Mouse (Mus musculus) hindbrain, embryonic 14.5 days (tissue): ENCODE results near the gene Hspa1a. TPM values are rescaled to one million over a fixed set of nuclear protein-coding genes. Genes with fewer than 3 reads are reported as not detected.
"Not testable (repeated sequence)": the region's sequence is repeated elsewhere in the genome, so short reads cannot be mapped to it uniquely, and the experiment has no call there.

Experiments used
- ATAC-seq: fragments of 200-750 bp; cut with Nextera tagmentation; 2 replicates; pipeline ENCODE4 v1.8.0; 2017; ENCODE audit warnings: moderate number of reproducible peaks, mild to moderate bottlenecking, moderate TSS enrichment, moderate library complexity; ENCODE audit not compliant: low FRiP score
- DNase-seq: peaks from one replicate; pipeline ENCODE4 v3.0.0-alpha.2; 2015; ENCODE audit warnings: low spot score
- H3K27ac ChIP-seq: fragments of 300-500 bp; sonication (generic); 2 replicates; pipeline ENCODE4 v1.5.1; 2014; ENCODE audit warnings: mild to moderate bottlenecking, moderate library complexity
- H3K27me3 ChIP-seq: fragments of 300-500 bp; sonication (generic); 2 replicates; pipeline ENCODE4 v1.6.1; 2014; ENCODE audit warnings: mild to moderate bottlenecking, low read length, mixed read lengths; ENCODE audit not compliant: control insufficient read depth, insufficient read depth
- H3K36me3 ChIP-seq: fragments of 300-500 bp; sonication (generic); replicated peaks from 2 replicates; pipeline ENCODE4 v1.6.1; 2014; ENCODE audit not compliant: control insufficient read depth, insufficient read depth
- H3K4me1 ChIP-seq: fragments of 300-500 bp; sonication (generic); replicated peaks from 2 replicates; pipeline ENCODE4 v1.6.1; 2014; ENCODE audit warnings: antibody characterized with exemption, low read length, mixed read lengths; ENCODE audit not compliant: control insufficient read depth, insufficient read depth
- H3K4me2 ChIP-seq: fragments of 300-500 bp; sonication (generic); replicated peaks from 2 replicates; pipeline ENCODE4 v1.6.1; 2014; ENCODE audit warnings: mild to moderate bottlenecking, moderate library complexity
- H3K4me3 ChIP-seq: fragments of 300-500 bp; sonication (generic); replicated peaks from 2 replicates; pipeline ENCODE4 v1.5.1; 2014; ENCODE audit warnings: mild to moderate bottlenecking, low read length
- H3K9ac ChIP-seq: fragments of 300-500 bp; sonication (generic); 2 replicates; pipeline ENCODE4 v1.6.1; 2014
- H3K9me3 ChIP-seq: fragments of 300-500 bp; sonication (generic); 2 replicates; pipeline ENCODE4 v1.6.1; 2016; ENCODE audit warnings: low read length; ENCODE audit not compliant: control insufficient read depth
- WGBS: fragments of 180-500 bp; shearing (Covaris S2); extraction: QIAGEN DNeasy Blood & Tissue Kit; methylation state at CpG from one replicate; pipeline ENCODE4 v1.1.7; 2014; 5-methylcytosine and 5-hydroxymethylcytosine counted together
- polyA plus RNA-seq: library from polyadenylated mRNA; unstranded; fragments of >200 nt; fragmentation: Nextera tagmentation; extraction: Ambion mirVana; gene quantifications from 2 replicates; pipeline ENCODE4 v1.2.1, GENCODE M21; 2014

Hspa1a gene
- polyA plus RNA-seq, 1 experiment from 2014 or later = 7.5 TPM

DNA sequence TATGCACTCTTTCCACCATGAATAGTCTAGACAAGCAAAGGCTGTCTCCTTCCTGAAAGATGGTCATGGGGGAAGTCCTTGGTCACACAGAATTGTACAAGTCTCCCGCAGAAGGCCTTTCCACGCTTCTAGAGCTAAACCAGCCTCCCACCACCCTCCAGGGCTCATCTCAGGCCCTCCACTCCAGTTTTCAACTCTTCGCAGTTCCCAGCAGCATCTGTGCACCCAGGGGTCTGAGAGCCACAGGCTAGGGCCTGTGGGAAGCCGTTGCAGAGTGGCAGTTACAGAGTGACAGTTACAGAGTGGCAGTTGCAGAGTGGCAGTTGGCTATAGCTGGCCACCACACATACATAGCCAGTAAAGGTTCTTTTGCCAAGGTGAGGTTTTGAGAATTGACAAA, 24.0 kb upstream of the Hspa1a start:
- not testable (repeated sequence) for H3K27me3 ChIP-seq

DNA sequence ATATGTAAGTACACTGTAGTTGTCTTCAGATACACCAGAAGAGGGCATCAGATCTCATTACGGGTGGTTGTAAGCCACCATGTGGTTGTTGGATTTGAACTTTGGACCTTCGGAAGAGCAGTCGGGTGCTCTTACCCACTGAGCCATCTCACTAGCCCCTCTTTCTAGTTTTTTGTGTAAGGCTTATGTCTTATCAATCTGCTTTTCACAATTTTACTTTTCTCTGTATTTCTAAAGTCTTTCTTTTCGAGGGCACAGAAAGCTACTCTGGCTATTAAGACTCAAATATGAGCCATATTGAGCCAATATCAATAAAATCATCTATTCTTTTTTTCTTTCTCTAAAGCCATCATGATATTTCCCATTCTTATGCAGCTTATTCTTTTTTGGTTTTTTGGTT, 23.2 kb upstream of the Hspa1a start:
- not testable (repeated sequence) for H3K4me3 ChIP-seq, H3K9ac ChIP-seq, H3K27me3 ChIP-seq, H3K9me3 ChIP-seq, H3K4me1 ChIP-seq, H3K36me3 ChIP-seq, H3K27ac ChIP-seq, ATAC-seq, DNase-seq, H3K4me2 ChIP-seq
- WGBS = 89% methylated on average over 4 of the region's 4 CpGs

More for the DNA sequence above, 24.0 kb upstream of the Hspa1a start:
- H3K9me3 ChIP-seq, H3K4me1 ChIP-seq, DNase-seq, H3K27ac ChIP-seq, H3K36me3 ChIP-seq, H3K9ac ChIP-seq, H3K4me3 ChIP-seq, ATAC-seq, H3K4me2 ChIP-seq: not testable (repeated sequence)
- 97% methylated on average over 4 of the region's 4 CpGs for WGBS

DNA sequence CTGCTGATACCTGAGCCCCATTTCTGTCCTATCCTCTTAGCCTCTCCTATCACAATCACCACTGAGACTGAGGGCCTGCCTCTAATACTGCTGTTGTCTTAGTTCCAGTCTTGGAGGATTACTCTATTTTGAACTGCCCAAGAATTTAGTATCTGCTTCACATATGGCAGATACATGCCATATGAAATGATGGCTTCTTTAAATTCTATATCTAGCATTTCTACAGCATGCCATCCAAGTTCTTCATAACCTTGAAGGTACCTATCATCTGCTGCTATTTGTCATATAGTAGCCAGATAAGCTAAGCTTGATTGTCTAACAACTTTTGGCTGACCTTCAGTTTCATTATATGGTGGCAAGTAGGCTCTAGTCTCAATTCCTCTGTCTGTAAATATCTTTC, 22.8 kb upstream of the Hspa1a start:
- DNase-seq (no peak), ATAC-seq (no peak)
- Histone ChIP-seq H3K4me1 (no peaks in the 10 kb centered on the region), H3K36me3 (0 out of 2 replicates have a peak, but pooled peaks cover 5% of the 10 kb centered on the region), H3K27me3 (no peaks in the 10 kb centered on the region), H3K9me3 (no peaks in the 10 kb centered on the region), H3K27ac (no peak overlapping the region), H3K4me2 (no peak overlapping the region), H3K4me3 (no peak overlapping the region), H3K9ac (no peak overlapping the region)

DNA sequence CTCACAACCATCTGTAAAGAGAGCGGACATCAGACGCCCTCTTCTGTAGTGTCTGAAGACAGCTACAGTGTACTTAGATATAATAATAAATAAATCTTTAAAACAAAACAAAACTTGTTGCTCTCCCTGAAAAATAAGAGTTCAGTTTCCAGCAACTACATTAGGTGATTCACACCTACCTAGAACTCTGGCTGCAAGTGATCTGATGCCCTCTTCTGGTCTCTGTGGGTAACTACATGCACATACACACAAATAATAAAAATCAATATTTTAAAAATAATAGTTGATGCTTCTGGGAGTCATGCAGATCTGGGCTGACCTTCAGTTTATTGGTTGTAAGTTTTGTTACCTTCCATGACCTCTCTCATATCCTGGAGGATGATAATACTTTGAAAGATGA, 12.3 kb upstream of the Hspa1a start:
- DNase-seq (peak; percentile 58), ATAC-seq (no peak)
- no peak overlapping the region for H3K9ac ChIP-seq
- WGBS = 69% methylated on average over 2 of the region's 2 CpGs
- H3K27me3 ChIP-seq = no peaks in the 10 kb centered on the region
- no peak overlapping the region for H3K27ac ChIP-seq
- no peak overlapping the region for H3K4me3 ChIP-seq
- H3K4me2 ChIP-seq = no peak overlapping the region
- peaks cover 14% of the 10 kb centered on the region for H3K4me1 ChIP-seq
- H3K9me3 ChIP-seq = no peaks in the 10 kb centered on the region
- peaks cover 26% of the 10 kb centered on the region for H3K36me3 ChIP-seq

DNA sequence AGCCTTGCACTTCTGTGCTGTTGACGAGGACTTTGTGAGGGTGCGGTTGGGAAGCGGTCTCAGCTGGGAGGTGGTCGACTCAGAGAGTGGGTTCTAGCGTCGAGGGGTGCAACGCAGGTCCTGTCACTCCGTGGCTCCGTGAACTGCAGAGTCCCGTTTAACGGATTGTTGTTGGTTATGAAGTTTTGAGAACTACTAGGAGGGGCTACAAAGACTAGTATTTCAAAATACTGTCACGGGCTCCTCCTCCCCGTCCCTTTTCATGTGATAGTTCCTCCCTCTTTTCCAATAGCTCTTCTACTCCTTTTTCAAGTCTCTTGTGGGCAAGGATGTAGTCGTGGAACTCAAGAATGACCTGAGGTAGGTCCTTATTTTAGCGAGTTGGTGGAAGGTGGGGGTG, 10.4 kb upstream of the Hspa1a start:
- Histone ChIP-seq H3K4me2 (peak overlapping the region; percentile 96), H3K27ac (peak overlapping the region; percentile 96; the same call in 1 of the 2 replicates), H3K4me3 (peak overlapping the region; percentile 65), H3K9ac (peak overlapping the region; percentile 78), H3K27me3 (no peaks in the 10 kb centered on the region), H3K4me1 (peaks cover 14% of the 10 kb centered on the region), H3K36me3 (peaks cover 19% of the 10 kb centered on the region), H3K9me3 (no peaks in the 10 kb centered on the region)
- WGBS = under 1% methylated on average over 15 of the region's 15 CpGs
- ATAC-seq = peak; percentile 24; the same call in 1 of the 2 replicates
- DNase-seq = no peak

DNA sequence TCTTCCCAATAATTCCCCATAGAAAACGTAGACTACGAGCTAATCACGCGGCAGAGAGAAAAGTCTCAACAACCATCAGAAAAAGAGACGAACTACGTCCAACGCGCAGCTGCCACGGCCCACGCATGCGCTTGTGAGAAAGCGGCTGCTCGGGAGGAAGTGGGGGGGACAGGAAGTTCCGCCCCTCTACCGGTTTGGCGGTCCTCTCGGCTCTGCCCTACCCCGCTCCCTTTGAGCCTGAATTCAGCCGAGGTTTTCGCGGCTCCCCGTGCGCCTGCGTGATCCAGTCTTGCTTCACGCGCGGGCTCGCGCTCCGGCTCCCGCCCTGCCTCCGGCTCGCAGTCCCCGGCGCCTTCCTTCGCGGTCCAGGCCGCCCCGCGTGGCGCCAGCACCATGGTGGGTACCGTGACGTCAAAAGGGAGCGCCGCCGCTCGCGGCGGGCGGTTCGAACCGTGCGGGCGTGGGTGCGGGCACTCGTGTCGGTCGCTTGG, 9.8 kb upstream of the Hspa1a start, which contains the start of gene Lsm2:
Gene Lsm2 (plus strand): TSS at position 173 of the 491 bp plus-strand sequence.
- Histone ChIP-seq H3K4me3 (peak within 1 kb of the TSS; percentile 65), H3K27me3 (no peaks in the 10 kb centered on the region), H3K9ac (peak within 1 kb of the TSS; percentile 78), H3K36me3 (peaks cover 18% of the 10 kb centered on the region), H3K4me1 (peaks cover 14% of the 10 kb centered on the region), H3K9me3 (no peaks in the 10 kb centered on the region), H3K27ac (peak within 1 kb of the TSS; percentile 96), H3K4me2 (peak within 1 kb of the TSS; percentile 96)
- ATAC-seq (peak; percentile 94), DNase-seq (peak; percentile 89)
- WGBS = under 1% methylated on average over 58 of the region's 58 CpGs

DNA sequence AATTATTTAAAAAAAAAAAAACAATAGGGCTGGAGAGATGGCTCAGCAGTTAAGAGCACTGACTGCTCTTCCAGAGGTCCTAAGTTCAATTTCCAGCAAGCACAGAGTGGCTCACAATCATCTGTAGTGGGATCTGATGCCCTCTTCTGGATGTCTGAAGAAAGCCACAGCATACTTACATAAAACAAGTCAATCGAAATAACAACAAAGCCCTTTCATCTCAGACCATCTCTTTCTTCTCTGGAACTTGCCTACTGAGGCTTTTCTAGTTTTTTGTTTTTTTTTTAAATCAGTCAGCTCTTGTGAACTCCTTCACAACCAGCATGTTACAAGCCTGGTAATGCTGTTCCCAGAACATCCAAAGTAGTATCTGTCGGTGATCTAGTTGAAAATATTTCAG, 8.7 kb upstream of the Hspa1a start:
- H3K4me3 ChIP-seq = peak overlapping the region; percentile 65
- peaks cover 7% of the 10 kb centered on the region for H3K36me3 ChIP-seq
- ATAC-seq = no peak
- no peaks in the 10 kb centered on the region for H3K27me3 ChIP-seq
- H3K4me1 ChIP-seq = peaks cover 14% of the 10 kb centered on the region
- peak; percentile 31 for DNase-seq
- H3K9me3 ChIP-seq = no peaks in the 10 kb centered on the region
- 19% methylated on average over 2 of the region's 2 CpGs for WGBS
- 0 out of 2 replicates have a peak overlapping the region, but pooled peaks have one; percentile 26 for H3K27ac ChIP-seq
- peak overlapping the region; percentile 96 for H3K4me2 ChIP-seq
- peak overlapping the region; percentile 78 for H3K9ac ChIP-seq

DNA sequence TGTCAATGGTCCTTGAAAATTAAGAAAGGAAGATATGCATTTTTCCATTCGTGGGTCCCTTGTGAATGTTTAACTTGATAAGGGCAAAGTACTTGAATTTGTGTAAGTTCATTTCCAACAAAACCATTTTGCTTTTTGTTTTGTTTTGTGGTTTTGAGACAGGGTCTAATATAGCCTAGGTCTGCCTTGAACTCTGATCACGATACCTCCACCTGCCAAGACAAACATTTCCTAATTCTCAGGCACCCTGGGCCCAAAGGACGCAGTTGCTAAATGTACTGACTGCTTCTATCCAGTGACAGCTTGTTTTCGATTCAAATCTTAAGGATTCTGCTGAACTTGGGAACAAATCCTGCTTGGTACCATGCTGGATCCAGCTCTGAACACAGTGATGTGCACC, 7.7 kb upstream of the Hspa1a start:
- Histone ChIP-seq H3K9ac (no peak overlapping the region), H3K9me3 (no peaks in the 10 kb centered on the region), H3K4me2 (no peak overlapping the region), H3K36me3 (no peaks in the 10 kb centered on the region), H3K27me3 (no peaks in the 10 kb centered on the region), H3K27ac (no peak overlapping the region), H3K4me3 (no peak overlapping the region), H3K4me1 (peaks cover 14% of the 10 kb centered on the region)
- DNase-seq = no peak
- ATAC-seq = no peak
- 97% methylated on average over 4 of the region's 4 CpGs for WGBS

DNA sequence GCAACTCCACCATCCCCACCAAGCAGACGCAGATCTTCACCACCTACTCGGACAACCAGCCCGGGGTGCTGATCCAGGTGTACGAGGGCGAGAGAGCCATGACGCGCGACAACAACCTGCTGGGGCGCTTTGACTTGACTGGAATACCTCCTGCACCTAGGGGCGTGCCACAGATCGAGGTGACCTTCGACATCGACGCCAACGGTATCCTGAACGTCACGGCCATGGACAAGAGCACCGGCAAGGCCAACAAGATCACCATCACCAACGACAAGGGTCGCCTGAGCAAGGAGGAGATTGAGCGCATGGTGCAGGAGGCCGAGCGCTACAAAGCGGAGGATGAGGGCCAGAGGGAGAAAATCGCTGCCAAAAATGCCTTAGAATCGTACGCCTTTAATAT, 6.3 kb upstream of the Hspa1a start:
- Histone ChIP-seq H3K27me3 (no peaks in the 10 kb centered on the region), H3K9ac (no peak overlapping the region), H3K9me3 (no peaks in the 10 kb centered on the region), H3K4me2 (no peak overlapping the region), H3K27ac (no peak overlapping the region), H3K4me1 (peaks cover 14% of the 10 kb centered on the region), H3K4me3 (no peak overlapping the region), H3K36me3 (no peaks in the 10 kb centered on the region)
- WGBS = 93% methylated on average over 27 of the region's 27 CpGs
- DNase-seq = no peak
- no peak for ATAC-seq

DNA sequence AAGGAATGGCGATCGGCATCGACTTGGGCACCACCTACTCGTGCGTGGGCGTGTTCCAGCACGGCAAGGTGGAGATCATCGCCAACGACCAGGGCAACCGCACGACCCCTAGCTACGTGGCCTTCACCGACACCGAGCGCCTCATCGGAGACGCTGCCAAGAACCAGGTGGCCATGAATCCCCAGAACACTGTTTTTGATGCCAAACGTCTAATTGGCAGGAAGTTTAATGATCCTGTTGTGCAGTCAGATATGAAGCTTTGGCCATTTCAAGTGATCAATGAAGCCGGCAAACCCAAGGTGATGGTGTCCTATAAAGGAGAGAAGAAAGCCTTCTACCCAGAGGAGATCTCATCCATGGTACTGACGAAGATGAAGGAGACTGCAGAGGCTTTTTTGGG, 5.0 kb upstream of the Hspa1a start:
- Histone ChIP-seq H3K4me3 (no peak overlapping the region), H3K27me3 (no peaks in the 10 kb centered on the region), H3K27ac (no peak overlapping the region), H3K36me3 (no peaks in the 10 kb centered on the region), H3K9me3 (no peaks in the 10 kb centered on the region), H3K4me2 (no peak overlapping the region), H3K9ac (no peak overlapping the region), H3K4me1 (peaks cover 12% of the 10 kb centered on the region)
- 95% methylated on average over 20 of the region's 20 CpGs for WGBS
- no peak for ATAC-seq
- DNase-seq = no peak
